Mouse (Mus musculus): ENCODE data around the gene Cntfr.

- no peak for TF ChIP-seq TAL1 (IDR thresholded peaks at IDR 0.05; ENCODE audit: low read length)
- no peak for TF ChIP-seq GATA1 (IDR thresholded peaks at IDR 0.05; ENCODE audit: low read length)
Measured at GRCm38 (mm10) chr4:41681176-41681575, 15.7 kb downstream of the Cntfr start.
